ENCODE assay signal across 8 mouse cellular contexts in genomic region chr6:7845680-7846017, GRCm38 (mm10). TPM values are rescaled to one million over a fixed set of nuclear protein-coding genes. Genes with fewer than 3 reads are reported as not detected.
DNase-seq lines count a peak whose midpoint lies in the region; ATAC-seq and TF ChIP-seq lines count a peak whose summit lies in the region.

No protein-coding gene starts in this region.

- no peak for TF ChIP-seq CTCF in CH12.LX (conservative IDR thresholded peaks at IDR 0.05 in 1 of 2, IDR thresholded peaks at IDR 0.05 in 1 of 2; ENCODE audit: low read depth in 2 of 2, low read length in 2 of 2)

- ATAC-seq in heart, embryonic 11.5 days (replicated peaks; ENCODE audit: insufficient number of reproducible peaks, low FRiP score, low TSS enrichment) = no peak
- ATAC-seq in forebrain, embryonic 15.5 days (replicated peaks) = no peak
- ATAC-seq in liver, embryonic 16.5 days (ENCODE audit: low read depth) = no peak

- peak overlapping the region; percentile 68 for H3K4me2 ChIP-seq in heart, embryonic 11.5 days
- peak overlapping the region; percentile 60 for H3K4me2 ChIP-seq in CH12.LX (ENCODE audit: insufficient read depth, low read depth, poor library complexity, severe bottlenecking)
- H3K4me2 ChIP-seq in forebrain, embryonic 15.5 days (replicated peaks) = peak overlapping the region; percentile 68
- H3K4me2 ChIP-seq in liver, embryonic 16.5 days (ENCODE audit: low read depth, low read length) = peak overlapping the region; percentile 69

- TF ChIP-seq POLR2A in CH12.LX (IDR thresholded peaks at IDR 0.05; ENCODE audit: low read depth, low read length) = no peak

- TF ChIP-seq EP300 in CH12.LX (IDR thresholded peaks at IDR 0.05; ENCODE audit: low read length) = peak; percentile 42; the same call in 1 of the 2 replicates

- 0 out of 2 replicates have a peak, but pooled peaks cover 8% of the 10 kb centered on the region for H3K79me2 ChIP-seq in CH12.LX (replicated peaks; ENCODE audit: control insufficient read depth, extremely low read depth, insufficient read depth, poor library complexity, severe bottlenecking)

- no peak for DNase-seq in heart, adult 9 months (ENCODE audit: low spot score in 2 of 2)
- peak; percentile 46 for DNase-seq in CH12.LX (ENCODE audit: extremely low read depth)
- DNase-seq in ovary, postnatal 36 days (ENCODE audit: low spot score) = no peak
- no peak for DNase-seq in left cerebral cortex, adult 9 months (ENCODE audit: low spot score in 2 of 2)
- no peak for DNase-seq in spleen, adult 18-20 months

- no peaks in the 10 kb centered on the region for H3K27me3 ChIP-seq in heart, embryonic 11.5 days (ENCODE audit: control insufficient read depth, insufficient read depth, low read length)
- H3K27me3 ChIP-seq in CH12.LX (replicated peaks) = no peaks in the 10 kb centered on the region
- H3K27me3 ChIP-seq in forebrain, embryonic 15.5 days = no peaks in the 10 kb centered on the region
- H3K27me3 ChIP-seq in liver, embryonic 16.5 days (ENCODE audit: control insufficient read depth, insufficient read depth, low read depth, low read length) = no peaks in the 10 kb centered on the region

- peak overlapping the region; percentile 36; the same call in 1 of the 2 replicates for H3K9ac ChIP-seq in heart, embryonic 11.5 days (ENCODE audit: low read depth, low read length)
- H3K9ac ChIP-seq in CH12.LX (ENCODE audit: insufficient read depth, low read depth) = peak overlapping the region; percentile 92
- H3K9ac ChIP-seq in forebrain, embryonic 15.5 days (replicated peaks) = peak overlapping the region; percentile 89; the same call in 1 of the 2 replicates
- H3K9ac ChIP-seq in liver, embryonic 16.5 days (ENCODE audit: low read depth, low read length) = peak overlapping the region; percentile 99

- dilution Hi-C loops in CH12.LX (cut with MboI; ENCODE audit: extremely low pct_ligation_motif_present, extremely low pct_unique_long_range_greater_than_20kb, low sequenced_read_pairs) = no loop called here

- H3K27ac ChIP-seq in heart, embryonic 11.5 days (ENCODE audit: low read depth, low read length) = no peak overlapping the region
- H3K27ac ChIP-seq in CH12.LX (ENCODE audit: insufficient read depth, low read depth) = no peak overlapping the region
- H3K27ac ChIP-seq in forebrain, embryonic 15.5 days (replicated peaks) = no peak overlapping the region
- peak overlapping the region; percentile 34 for H3K27ac ChIP-seq in liver, embryonic 16.5 days (ENCODE audit: low read length)

- in situ Hi-C loops in CH12.LX (cut with MboI; ENCODE audit: low pct_ligation_motif_present, low pct_unique_long_range_greater_than_20kb, low sequenced_read_pairs) = no loop called here

- H3K9me3 ChIP-seq in heart, embryonic 11.5 days (replicated peaks; ENCODE audit: control insufficient read depth, low read length) = no peaks in the 10 kb centered on the region
- H3K9me3 ChIP-seq in CH12.LX (replicated peaks; ENCODE audit: low read length) = no peaks in the 10 kb centered on the region
- no peaks in the 10 kb centered on the region for H3K9me3 ChIP-seq in forebrain, embryonic 15.5 days
- no peaks in the 10 kb centered on the region for H3K9me3 ChIP-seq in liver, embryonic 16.5 days (replicated peaks; ENCODE audit: control insufficient read depth, low read length)

- H3K4me1 ChIP-seq in heart, embryonic 11.5 days (ENCODE audit: control insufficient read depth, insufficient read depth, low read length) = peaks cover 11% of the 10 kb centered on the region
- H3K4me1 ChIP-seq in CH12.LX (ENCODE audit: control insufficient read depth in 1 of 2, insufficient read depth in 2 of 2) = peaks cover 0 to 44% of the 10 kb centered on the region in 2 experiments; a peak in 2 of 4 replicates
- peaks cover 17% of the 10 kb centered on the region for H3K4me1 ChIP-seq in forebrain, embryonic 15.5 days
- peaks cover 29% of the 10 kb centered on the region for H3K4me1 ChIP-seq in liver, embryonic 16.5 days (ENCODE audit: control insufficient read depth, low read depth, low read length)

- no peak for TF ChIP-seq RAD21 in CH12.LX (IDR thresholded peaks at IDR 0.05; ENCODE audit: low read depth, low read length)

- WGBS in heart, embryonic 11.5 days (ENCODE audit: insufficient replicate concordance) = 9% methylated on average over 6 of the region's 6 CpGs
- 19% methylated on average over 6 of the region's 6 CpGs for WGBS in forebrain, embryonic 15.5 days
- under 1% methylated on average over 6 of the region's 6 CpGs for WGBS in liver, embryonic 16.5 days (ENCODE audit: insufficient replicate concordance)

- no peaks in the 10 kb centered on the region for H3K36me3 ChIP-seq in heart, embryonic 11.5 days (ENCODE audit: control insufficient read depth, insufficient read depth, low read length)
- H3K36me3 ChIP-seq in CH12.LX (replicated peaks in 1 of 2; ENCODE audit: control insufficient read depth in 1 of 2, insufficient read depth in 1 of 2, low read length in 1 of 2) = peaks cover 0 to 4% of the 10 kb centered on the region in 2 experiments
- no peaks in the 10 kb centered on the region for H3K36me3 ChIP-seq in forebrain, embryonic 15.5 days
- no peaks in the 10 kb centered on the region for H3K36me3 ChIP-seq in liver, embryonic 16.5 days (ENCODE audit: control insufficient read depth, insufficient read depth)

- H3K4me3 ChIP-seq in heart, embryonic 11.5 days (ENCODE audit: low read depth, low read length) = peak overlapping the region; percentile 87
- H3K4me3 ChIP-seq in CH12.LX (replicated peaks in 1 of 3; ENCODE audit: low read depth in 2 of 3, low read length in 2 of 3, poor library complexity in 1 of 3) = peak overlapping the region; percentile 39 to 94 (median 70)
- H3K4me3 ChIP-seq in forebrain, embryonic 15.5 days = peak overlapping the region; percentile 72
- H3K4me3 ChIP-seq in liver, embryonic 16.5 days (ENCODE audit: low read depth, low read length) = peak overlapping the region; percentile 95

TF ChIP-seq in CH12.LX, 34 proteins besides CTCF, POLR2A, EP300 and RAD21:
- TF ChIP-seq MEF2A (IDR thresholded peaks at IDR 0.05; ENCODE audit: borderline replicate concordance, low read depth, low read length) (no peak), KAT2A (IDR thresholded peaks at IDR 0.05; ENCODE audit: insufficient replicate concordance, low read length) (no peak), ZNF384 (IDR thresholded peaks at IDR 0.05; ENCODE audit: low read depth, low read length) (peak; percentile 50; the same call in 1 of the 2 replicates), MAX (IDR thresholded peaks at IDR 0.05; ENCODE audit: low read length) (no peak), MAFK (IDR thresholded peaks at IDR 0.05; ENCODE audit: insufficient replicate concordance, low read length) (no peak), ETS1 (conservative IDR thresholded peaks at IDR 0.05; ENCODE audit: low read depth, low read length) (no peak), E2F4 (IDR thresholded peaks at IDR 0.05; ENCODE audit: insufficient replicate concordance, low read depth, low read length) (no peak), MAZ (IDR thresholded peaks at IDR 0.05; ENCODE audit: low read depth, low read length) (no peak), USF1 (IDR thresholded peaks at IDR 0.05; ENCODE audit: low read depth, low read length) (no peak), CHD2 (IDR thresholded peaks at IDR 0.05; ENCODE audit: low read length) (no peak), RCOR1 (conservative IDR thresholded peaks at IDR 0.05; ENCODE audit: low read depth, low read length) (no peak), HCFC1 (IDR thresholded peaks at IDR 0.05; ENCODE audit: low read depth, low read length) (0 out of 2 replicates have a peak, but pooled peaks have one; percentile 13), MXI1 (IDR thresholded peaks at IDR 0.05; ENCODE audit: low read depth, low read length) (no peak), PAX5 (IDR thresholded peaks at IDR 0.05; ENCODE audit: low read length) (no peak), CHD1 (IDR thresholded peaks at IDR 0.05; ENCODE audit: low read depth, low read length) (peak; percentile 64; the same call in 1 of the 2 replicates), ZKSCAN1 (IDR thresholded peaks at IDR 0.05; ENCODE audit: borderline replicate concordance, low read depth, low read length) (no peak), GABPA (IDR thresholded peaks at IDR 0.05; ENCODE audit: insufficient replicate concordance, low read depth, low read length) (no peak), JUND (conservative IDR thresholded peaks at IDR 0.05; ENCODE audit: low read depth, low read length) (no peak), NRF1 (IDR thresholded peaks at IDR 0.05; ENCODE audit: low read depth, low read length) (no peak), TBP (conservative IDR thresholded peaks at IDR 0.05; ENCODE audit: low read depth, low read length) (no peak), SIN3A (IDR thresholded peaks at IDR 0.05; ENCODE audit: low read length) (no peak; the same call in none of the 2 replicates), JUN (IDR thresholded peaks at IDR 0.05; ENCODE audit: insufficient read depth, low read depth, low read length) (no peak), USF2 (conservative IDR thresholded peaks at IDR 0.05; ENCODE audit: low read depth, low read length) (no peak), ELF1 (IDR thresholded peaks at IDR 0.05; ENCODE audit: low read depth, low read length) (peak; percentile 71), ZC3H11A (IDR thresholded peaks at IDR 0.05; ENCODE audit: low read depth, low read length) (no peak), SMC3 (IDR thresholded peaks at IDR 0.05; ENCODE audit: low read depth, low read length) (no peak), NELFE (IDR thresholded peaks at IDR 0.05; ENCODE audit: low read depth, low read length) (no peak), POLR2AphosphoS2 (IDR thresholded peaks at IDR 0.05; ENCODE audit: low read depth, low read length) (no peak), IRF4 (IDR thresholded peaks at IDR 0.05; ENCODE audit: low read depth, low read length) (no peak)

RNA-seq across cellular contexts. Expression of gene C1galt1, which starts 1.0 kb away (rescaled TPM):
- 4.5 and 5.1 TPM in 2 replicates for polyA plus RNA-seq in heart, embryonic 11.5 days (2014; fragmentation: Nextera tagmentation; extraction: Ambion mirVana)
- 7.0 and 7.3 TPM in 2 replicates for total RNA-seq in CH12.LX (2012; rRNA removed)
- total RNA-seq in CH12.LX (2014; rRNA removed) = 22.2 and 25.3 TPM in 2 replicates
- 9.7 and 12.2 TPM in 2 replicates for polyA plus RNA-seq in CH12.LX (2012; ENCODE audit: insufficient read length, low read depth)
- 1.3 and 1.5 TPM in 2 replicates for polyA plus RNA-seq in forebrain, embryonic 15.5 days (2015; fragmentation: Nextera tagmentation; extraction: Ambion mirVana)
- polyA plus RNA-seq in liver, embryonic 16.5 days (2015; fragmentation: Nextera tagmentation; extraction: Ambion mirVana) = 3.4 and 3.7 TPM in 2 replicates

Comparison
In these comparisons a context has a peak if more than half of its experiments do, and no peak if none do; other contexts are left out.
1. H3K9ac ChIP-seq: peak in every context shown above with its lines; median percentile 99 in liver, embryonic 16.5 days; 92 in CH12.LX; 89 in forebrain, embryonic 15.5 days; 36 in heart, embryonic 11.5 days.